Mouse (Mus musculus) gastrocnemius, adult 18-20 months (tissue): Measurements from ENCODE around the gene Zscan21. TPM values are rescaled to one million over a fixed set of nuclear protein-coding genes. Genes with fewer than 3 reads are reported as not detected.
"Not testable (repeated sequence)": the region's sequence is repeated elsewhere in the genome, so short reads cannot be mapped to it uniquely, and the experiment has no call there.

Source experiments
- DNase-seq: peaks from one replicate; pipeline ENCODE4 v3.0.0; 2021; ENCODE audit warnings: low spot score
- long read RNA-seq, 2 experiments: library from polyadenylated mRNA; stranded (forward); transcript quantifications; one replicate each; pipeline ENCODE4 v2.0.0; 2021
- total RNA-seq, 2 experiments: library from RNA; stranded (reverse); gene quantifications; 2 replicates each; pipeline ENCODE4 v1.2.3; 2021

Gene Zscan21
- total RNA-seq: 10 to 100 TPM; 15.0 to 15.4 TPM
- long read RNA-seq, experiment 1, transcript Zscan21-204 (4 exons, 2,204 nt): minor isoform, 5 of 24 reads
- long read RNA-seq, experiment 1, transcript Zscan21-205 (5 exons, 2,310 nt): minor isoform, 5 of 24 reads
- long read RNA-seq, experiment 1, transcript Zscan21-201 (5 exons, 2,252 nt): major isoform, 6 of 24 reads
- long read RNA-seq, experiment 1, partial matches to known transcripts: 4 of 24 reads
- long read RNA-seq, experiment 1, other reads (novel, unspliced or antisense): 0 of 24 reads
- long read RNA-seq, experiment 2, transcript Zscan21-204 (4 exons, 2,204 nt): major isoform, 5 of 15 reads
- long read RNA-seq, experiment 2, partial matches to known transcripts: 0 of 15 reads
- long read RNA-seq, experiment 2, other reads (novel, unspliced or antisense): 1 of 15 reads

GRCm38 (mm10) chr5:138116255-138117198, at the start of gene Zscan21:
TSS of gene Zscan21 (plus strand) at chr5:138116903.
- DNase-seq: peak; percentile 91

GRCm38 (mm10) chr5:138073803-138074202, 42.9 kb upstream of the Zscan21 start:
- no peak for DNase-seq

GRCm38 (mm10) chr5:138075684-138076083, 41.0 kb upstream of the Zscan21 start:
- DNase-seq: no peak

GRCm38 (mm10) chr5:138076148-138076547, 40.6 kb upstream of the Zscan21 start:
- DNase-seq: no peak

GRCm38 (mm10) chr5:138080456-138080855, 36.2 kb upstream of the Zscan21 start:
- no peak for DNase-seq

GRCm38 (mm10) chr5:138081446-138081845, 35.3 kb upstream of the Zscan21 start:
- no peak for DNase-seq

- DNase-seq: no peak
These were observed 33.3 kb upstream of the Zscan21 start for GRCm38 (mm10) chr5:138083318-138083900.

- no peak for DNase-seq
These were observed 32.8 kb upstream of the Zscan21 start for GRCm38 (mm10) chr5:138083936-138084335.

- DNase-seq: no peak
These were observed 32.2 kb upstream of the Zscan21 start for GRCm38 (mm10) chr5:138084507-138084906.

GRCm38 (mm10) chr5:138084996-138085395, 31.7 kb upstream of the Zscan21 start, which contains the start of gene Zkscan1:
TSS of gene Zkscan1 (plus strand) at chr5:138085084.
- DNase-seq: peak; percentile 86

GRCm38 (mm10) chr5:138085421-138085911, 31.2 kb upstream of the Zscan21 start:
- no peak for DNase-seq

- DNase-seq: no peak
These were observed 29.9 kb upstream of the Zscan21 start for GRCm38 (mm10) chr5:138086842-138087241.

- no peak for DNase-seq
These were observed 28.3 kb upstream of the Zscan21 start for GRCm38 (mm10) chr5:138088366-138088765.

GRCm38 (mm10) chr5:138089108-138089551, 27.6 kb upstream of the Zscan21 start:
- DNase-seq: no peak

GRCm38 (mm10) chr5:138090271-138090670, 26.4 kb upstream of the Zscan21 start:
- no peak for DNase-seq

GRCm38 (mm10) chr5:138090737-138091136, 26.0 kb upstream of the Zscan21 start:
- DNase-seq: no peak

GRCm38 (mm10) chr5:138092771-138093170, 23.9 kb upstream of the Zscan21 start:
- no peak for DNase-seq

- DNase-seq: no peak
These were observed 22.2 kb upstream of the Zscan21 start for GRCm38 (mm10) chr5:138094474-138094873.

GRCm38 (mm10) chr5:138104976-138105375, 11.7 kb upstream of the Zscan21 start:
- no peak for DNase-seq

GRCm38 (mm10) chr5:138107130-138107529, 9.6 kb upstream of the Zscan21 start:
- no peak for DNase-seq

GRCm38 (mm10) chr5:138109847-138110396, 6.8 kb upstream of the Zscan21 start:
- DNase-seq: not testable (repeated sequence)
